Mouse (Mus musculus) MEL (cell line): ENCODE results near the gene Lce1a1. TPM values are rescaled to one million over a fixed set of nuclear protein-coding genes. Genes with fewer than 3 reads are reported as not detected.
"Not testable (repeated sequence)": the region's sequence is repeated elsewhere in the genome, so short reads cannot be mapped to it uniquely, and the experiment has no call there.

Experiments
- DNase-seq: peaks from one replicate; pipeline ENCODE4 v3.0.0; 2011; ENCODE audit warnings: low read depth, low spot score
- H3K27ac ChIP-seq: 2 replicates; pipeline ENCODE4 v1.5.1; 2012; ENCODE audit warnings: low read depth, mild to moderate bottlenecking, control low read depth, low read length, moderate library complexity; ENCODE audit not compliant: control insufficient read depth
- H3K27me3 ChIP-seq, 2 experiments: fragments of 150-350 bp in 1 of 2; sonication (generic) in 1 of 2; 2 replicates each; pipeline ENCODE4 v1.6.1; 2012; ENCODE audit warnings: low read length in 2 of 2, mild to moderate bottlenecking in 2 of 2, improper control_type of control experiment in 1 of 2, moderate library complexity in 1 of 2; ENCODE audit not compliant: insufficient read depth in 2 of 2, control insufficient read depth in 1 of 2
- H3K36me3 ChIP-seq, 2 experiments: 2 replicates each; pipeline ENCODE4 v1.6.1; 2012 to 2014; ENCODE audit warnings: low read length in 2 of 2, improper control_type of control experiment in 1 of 2, inconsistent platforms in 1 of 2, mild to moderate bottlenecking in 1 of 2; ENCODE audit not compliant: insufficient read depth in 2 of 2, control insufficient read depth in 1 of 2
- H3K4me1 ChIP-seq, 2 experiments: fragments of 150-350 bp in 1 of 2; sonication (generic) in 1 of 2; 2 replicates each; pipeline ENCODE4 v1.6.1; 2012; ENCODE audit warnings: low read length in 2 of 2, improper control_type of control experiment in 1 of 2, mild to moderate bottlenecking in 1 of 2; ENCODE audit not compliant: insufficient read depth in 2 of 2, control insufficient read depth in 1 of 2
- H3K4me3 ChIP-seq, 2 experiments: fragments of 150-350 bp in 1 of 2; sonication (generic) in 1 of 2; 2 replicates each; pipeline ENCODE4 v1.5.1; 2012; ENCODE audit warnings: low read depth in 2 of 2, low read length in 2 of 2, mild to moderate bottlenecking in 2 of 2, moderate library complexity in 2 of 2, control low read depth in 1 of 2, improper control_type of control experiment in 1 of 2; ENCODE audit not compliant: control insufficient read depth in 1 of 2, insufficient read depth in 1 of 2
- H3K79me2 ChIP-seq: 2 replicates; pipeline ENCODE4 v1.6.1; 2012; ENCODE audit warnings: mild to moderate bottlenecking, low read length, moderate library complexity; ENCODE audit not compliant: control insufficient read depth, poor library complexity, insufficient read depth
- H3K9ac ChIP-seq: 2 replicates; pipeline ENCODE4 v1.6.1; 2012; ENCODE audit warnings: low read depth, mild to moderate bottlenecking, control low read depth, low read length, moderate library complexity; ENCODE audit not compliant: control insufficient read depth, poor library complexity, severe bottlenecking
- H3K9me3 ChIP-seq: fragments of 150-350 bp; sonication (generic); replicated peaks from 2 replicates; pipeline ENCODE4 v1.6.1; 2012; ENCODE audit warnings: mild to moderate bottlenecking, low read length, improper control_type of control experiment, moderate library complexity; ENCODE audit not compliant: insufficient read depth
- BHLHE40 ChIP-seq: IDR thresholded peaks from 2 replicates; pipeline ENCODE4 v1.6.1; 2012; ENCODE audit warnings: low read depth, mild to moderate bottlenecking, inconsistent platforms, low read length, improper control_type of control experiment, borderline replicate concordance
- CHD1 ChIP-seq: IDR thresholded peaks from 2 replicates; pipeline ENCODE4 v1.6.1; 2012; ENCODE audit warnings: low read depth, mild to moderate bottlenecking, inconsistent platforms, low read length, improper control_type of control experiment
- ELF1 ChIP-seq: IDR thresholded peaks from 2 replicates; pipeline ENCODE4 v1.6.1; 2014; ENCODE audit warnings: low read depth, mild to moderate bottlenecking, inconsistent platforms, low read length, improper control_type of control experiment, moderate library complexity
- EP300 ChIP-seq, 2 experiments: IDR thresholded peaks; 2 replicates each; pipeline ENCODE4 v1.6.1; 2011; ENCODE audit warnings: improper control_type of control experiment in 2 of 2, low read length in 2 of 2, low read depth in 1 of 2, mild to moderate bottlenecking in 1 of 2
- ETS1 ChIP-seq: IDR thresholded peaks from 2 replicates; pipeline ENCODE4 v1.6.1; 2012; ENCODE audit warnings: low read depth, mild to moderate bottlenecking, inconsistent platforms, low read length, improper control_type of control experiment, moderate library complexity
- GABPA ChIP-seq: IDR thresholded peaks from 2 replicates; pipeline ENCODE4 v1.6.1; 2012; ENCODE audit warnings: low read depth, mild to moderate bottlenecking, inconsistent platforms, low read length, improper control_type of control experiment, moderate library complexity
- KAT2A ChIP-seq: conservative IDR thresholded peaks from 2 replicates; pipeline ENCODE4 v1.6.1; 2012; ENCODE audit warnings: low read depth, low read length, improper control_type of control experiment, inconsistent platforms
- MAFK ChIP-seq: IDR thresholded peaks from 2 replicates; pipeline ENCODE4 v1.6.1; 2011; ENCODE audit warnings: low read depth, mild to moderate bottlenecking, low read length, improper control_type of control experiment, borderline replicate concordance
- MAX ChIP-seq: IDR thresholded peaks from 2 replicates; pipeline ENCODE4 v1.6.1; 2011; ENCODE audit warnings: low read length, improper control_type of control experiment
- MXI1 ChIP-seq: IDR thresholded peaks from 2 replicates; pipeline ENCODE4 v1.6.1; 2011; ENCODE audit warnings: mild to moderate bottlenecking, low read depth, low read length, improper control_type of control experiment
- MYB ChIP-seq: IDR thresholded peaks from 2 replicates; pipeline ENCODE4 v1.6.1; 2011; ENCODE audit warnings: mild to moderate bottlenecking, low read depth, low read length, improper control_type of control experiment
- POLR2A ChIP-seq, 2 experiments: IDR thresholded peaks; 2 replicates each; pipeline ENCODE4 v1.6.1; 2011 to 2012; ENCODE audit warnings: low read length in 2 of 2, mild to moderate bottlenecking in 2 of 2, control low read depth in 1 of 2, improper control_type of control experiment in 1 of 2, low read depth in 1 of 2, moderate library complexity in 1 of 2; ENCODE audit not compliant: control insufficient read depth in 1 of 2, insufficient read depth in 1 of 2, poor library complexity in 1 of 2
- SIN3A ChIP-seq: IDR thresholded peaks from 2 replicates; pipeline ENCODE4 v1.6.1; 2012; ENCODE audit warnings: low read length, improper control_type of control experiment, inconsistent platforms
- TBP ChIP-seq: IDR thresholded peaks from 2 replicates; pipeline ENCODE4 v1.8.0; 2011; ENCODE audit warnings: low read depth, low read length, improper control_type of control experiment
- ZMIZ1 ChIP-seq: IDR thresholded peaks from 2 replicates; pipeline ENCODE4 v1.6.1; 2012; ENCODE audit warnings: low read depth, mild to moderate bottlenecking, inconsistent platforms, low read length, improper control_type of control experiment, moderate library complexity
- ZNF384 ChIP-seq: IDR thresholded peaks from 2 replicates; pipeline ENCODE4 v1.6.1; 2012; ENCODE audit warnings: low read depth, mild to moderate bottlenecking, inconsistent platforms, low read length, improper control_type of control experiment
- polyA plus RNA-seq, 2 experiments: library from polyadenylated mRNA; stranded (reverse) in 1 of 2; unstranded in 1 of 2; fragments of >175 nt in 1 of 2; fragments of >200 nt in 1 of 2; gene quantifications; 2 replicates each; pipeline versions ENCODE4 v1.2.1 to v1.2.4; 2012; ENCODE audit warnings: low replicate concordance in 2 of 2, low read depth in 1 of 2; ENCODE audit not compliant: insufficient read length in 2 of 2, insufficient read depth in 1 of 2, missing spikeins in 1 of 2
- total RNA-seq: library from RNA; depleted of rRNA; stranded (reverse); fragments of 300-350 nt; gene quantifications from 2 replicates; pipeline ENCODE4 v1.2.3, GENCODE M21; 2012; rRNA removed

Gene Lce1a1
- total RNA-seq (not detected in 2 replicates), polyA plus RNA-seq (not detected)

DNA sequence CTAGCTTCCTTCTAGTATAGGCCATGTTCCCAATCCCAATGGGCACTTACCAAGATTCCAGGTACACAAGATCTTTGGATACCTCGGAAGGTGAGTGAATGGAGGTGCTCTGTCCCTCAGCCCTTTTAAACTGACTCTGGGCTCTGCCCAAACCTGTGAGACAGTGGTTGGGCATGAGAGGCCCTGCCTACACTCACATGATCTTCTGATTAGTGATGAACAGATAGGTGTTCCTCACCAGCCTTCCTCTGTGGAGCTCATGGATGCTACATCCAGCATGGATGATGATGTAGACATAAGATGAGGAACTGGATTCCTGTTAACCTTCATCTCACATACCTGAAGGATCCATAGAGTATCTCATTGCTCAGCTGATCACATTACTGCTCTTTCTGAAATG lies at the start of gene Lce1a1:
Gene Lce1a1 (minus strand): TSS at position 101 of the 400 bp plus-strand sequence.
- Histone ChIP-seq H3K27me3 (no peaks in the 10 kb centered on the region), H3K4me3 (no peak within 1 kb of the TSS), H3K79me2 (no peaks in the 10 kb centered on the region), H3K9ac (no peak within 1 kb of the TSS), H3K9me3 (no peaks in the 10 kb centered on the region), H3K36me3 (no peaks in the 10 kb centered on the region), H3K4me1 (no peaks in the 10 kb centered on the region)
- no peak for DNase-seq
- TF ChIP-seq POLR2A (IDR thresholded peaks at IDR 0.05; ENCODE audit: control insufficient read depth in 1 of 2, insufficient read depth in 1 of 2, low read depth in 1 of 2, low read length in 2 of 2, poor library complexity in 1 of 2) (no peak), TBP (no peak), SIN3A (no peak), KAT2A (no peak), ZMIZ1 (no peak), MYB (no peak), ELF1 (no peak), GABPA (no peak)
- TF ChIP-seq, all 39 proteins: peak for 0
- H3K27ac ChIP-seq = no peak within 1 kb of the TSS

DNA sequence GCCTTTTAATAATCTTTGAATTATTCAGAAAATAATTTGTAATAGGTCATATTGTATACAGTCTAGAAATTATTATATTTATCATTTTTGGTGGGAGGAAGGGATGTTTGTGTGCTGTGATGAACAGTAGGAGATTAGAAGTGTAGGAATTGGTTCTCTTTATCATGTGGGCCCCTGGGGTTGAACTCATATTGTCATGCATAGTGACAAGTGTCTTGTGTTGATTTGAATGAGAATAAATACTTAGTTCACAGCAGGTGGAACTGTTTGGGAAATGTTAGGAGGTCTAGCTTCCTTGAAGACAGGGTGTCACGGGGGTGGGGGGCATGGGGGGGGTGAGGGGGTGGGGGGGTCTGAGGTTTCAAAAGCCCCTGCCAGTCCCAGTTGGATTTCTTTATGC lies 46.5 kb upstream of the Lce1a1 start:
- H3K27me3 ChIP-seq = no peaks in the 10 kb centered on the region
- H3K4me3 ChIP-seq = no peak overlapping the region
- H3K9ac ChIP-seq = no peak overlapping the region
- no peaks in the 10 kb centered on the region for H3K4me1 ChIP-seq
- H3K79me2 ChIP-seq = no peaks in the 10 kb centered on the region
- no peak overlapping the region for H3K27ac ChIP-seq
- H3K36me3 ChIP-seq = no peaks in the 10 kb centered on the region
- no peak for TF ChIP-seq CHD1
- no peak for DNase-seq
- H3K9me3 ChIP-seq = no peaks in the 10 kb centered on the region

DNA sequence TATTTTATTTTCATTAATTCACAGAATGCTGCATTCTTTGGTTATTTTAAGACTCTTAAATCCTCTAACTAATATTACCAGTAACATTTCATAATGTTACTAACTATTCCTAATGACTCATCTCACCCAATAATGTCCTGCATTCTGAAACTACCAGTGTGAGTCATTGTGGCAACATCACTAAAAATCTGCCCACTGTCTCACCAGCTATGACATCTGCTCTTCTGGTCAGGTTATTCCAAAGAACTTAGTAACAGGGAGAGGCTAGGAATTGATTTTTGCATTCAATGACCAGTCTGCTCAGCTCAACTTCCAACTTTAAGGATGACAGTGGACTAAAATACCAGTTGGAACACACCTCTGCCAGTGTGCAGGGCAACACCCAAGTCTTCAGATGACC lies 43.6 kb upstream of the Lce1a1 start:
- no peak for TF ChIP-seq MAFK
- TF ChIP-seq ZNF384 = no peak
- TF ChIP-seq KAT2A = no peak
- TF ChIP-seq TBP = no peak
- TF ChIP-seq MXI1 = no peak
- TF ChIP-seq CHD1 = no peak
- TF ChIP-seq BHLHE40 = no peak
- no peak for TF ChIP-seq EP300 (IDR thresholded peaks at IDR 0.05; ENCODE audit: low read depth in 1 of 2, low read length in 2 of 2)
- TF ChIP-seq MAX = no peak
- no peak for TF ChIP-seq ETS1
- TF ChIP-seq, all 39 proteins: peak for 0
- Histone ChIP-seq H3K9me3 (no peaks in the 10 kb centered on the region), H3K27me3 (no peaks in the 10 kb centered on the region), H3K27ac (no peak overlapping the region), H3K4me1 (no peaks in the 10 kb centered on the region), H3K4me3 (no peak overlapping the region), H3K36me3 (no peaks in the 10 kb centered on the region), H3K9ac (no peak overlapping the region), H3K79me2 (no peaks in the 10 kb centered on the region)
- no peak for DNase-seq

DNA sequence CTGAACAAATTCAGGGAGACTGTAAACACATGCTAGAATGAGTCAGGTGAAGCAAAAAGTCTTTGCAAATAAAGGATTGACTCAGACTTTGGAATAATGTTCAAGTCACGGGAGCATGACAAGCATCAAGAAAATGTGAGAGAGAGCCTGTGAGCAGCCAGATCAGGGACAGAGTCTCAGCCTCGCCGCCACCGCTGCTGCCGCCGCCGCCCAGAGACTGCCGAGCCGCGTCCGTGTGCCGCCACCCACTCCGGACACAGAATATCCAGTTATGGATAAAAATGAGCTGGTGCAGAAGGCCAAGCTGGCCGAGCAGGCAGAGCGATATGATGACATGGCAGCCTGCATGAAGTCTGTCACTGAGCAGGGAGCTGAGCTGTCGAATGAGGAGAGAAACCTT lies 41.0 kb upstream of the Lce1a1 start:
- not testable (repeated sequence) for DNase-seq, H3K4me1 ChIP-seq, H3K9me3 ChIP-seq, H3K27ac ChIP-seq, H3K4me3 ChIP-seq, H3K36me3 ChIP-seq, H3K9ac ChIP-seq, H3K27me3 ChIP-seq, H3K79me2 ChIP-seq
